Mouse (Mus musculus) MEL (cell line): ENCODE results near the gene Mecom. TPM values are rescaled to one million over a fixed set of nuclear protein-coding genes. Genes with fewer than 3 reads are reported as not detected.

Experiments used
- DNase-seq: peaks from one replicate; pipeline ENCODE4 v3.0.0; 2011; ENCODE audit warnings: low read depth, low spot score
- H3K27ac ChIP-seq: 2 replicates; pipeline ENCODE4 v1.5.1; 2012; ENCODE audit warnings: low read depth, mild to moderate bottlenecking, control low read depth, low read length, moderate library complexity; ENCODE audit not compliant: control insufficient read depth
- H3K27me3 ChIP-seq, 2 experiments: fragments of 150-350 bp in 1 of 2; sonication (generic) in 1 of 2; 2 replicates each; pipeline ENCODE4 v1.6.1; 2012; ENCODE audit warnings: low read length in 2 of 2, mild to moderate bottlenecking in 2 of 2, improper control_type of control experiment in 1 of 2, moderate library complexity in 1 of 2; ENCODE audit not compliant: insufficient read depth in 2 of 2, control insufficient read depth in 1 of 2
- H3K36me3 ChIP-seq, 2 experiments: 2 replicates each; pipeline ENCODE4 v1.6.1; 2012 to 2014; ENCODE audit warnings: low read length in 2 of 2, improper control_type of control experiment in 1 of 2, inconsistent platforms in 1 of 2, mild to moderate bottlenecking in 1 of 2; ENCODE audit not compliant: insufficient read depth in 2 of 2, control insufficient read depth in 1 of 2
- H3K4me1 ChIP-seq, 2 experiments: fragments of 150-350 bp in 1 of 2; sonication (generic) in 1 of 2; 2 replicates each; pipeline ENCODE4 v1.6.1; 2012; ENCODE audit warnings: low read length in 2 of 2, improper control_type of control experiment in 1 of 2, mild to moderate bottlenecking in 1 of 2; ENCODE audit not compliant: insufficient read depth in 2 of 2, control insufficient read depth in 1 of 2
- H3K4me3 ChIP-seq, 2 experiments: fragments of 150-350 bp in 1 of 2; sonication (generic) in 1 of 2; 2 replicates each; pipeline ENCODE4 v1.5.1; 2012; ENCODE audit warnings: low read depth in 2 of 2, low read length in 2 of 2, mild to moderate bottlenecking in 2 of 2, moderate library complexity in 2 of 2, control low read depth in 1 of 2, improper control_type of control experiment in 1 of 2; ENCODE audit not compliant: control insufficient read depth in 1 of 2, insufficient read depth in 1 of 2
- H3K79me2 ChIP-seq: 2 replicates; pipeline ENCODE4 v1.6.1; 2012; ENCODE audit warnings: mild to moderate bottlenecking, low read length, moderate library complexity; ENCODE audit not compliant: control insufficient read depth, poor library complexity, insufficient read depth
- H3K9ac ChIP-seq: 2 replicates; pipeline ENCODE4 v1.6.1; 2012; ENCODE audit warnings: low read depth, mild to moderate bottlenecking, control low read depth, low read length, moderate library complexity; ENCODE audit not compliant: control insufficient read depth, poor library complexity, severe bottlenecking
- H3K9me3 ChIP-seq: fragments of 150-350 bp; sonication (generic); replicated peaks from 2 replicates; pipeline ENCODE4 v1.6.1; 2012; ENCODE audit warnings: mild to moderate bottlenecking, low read length, improper control_type of control experiment, moderate library complexity; ENCODE audit not compliant: insufficient read depth
- BHLHE40 ChIP-seq: IDR thresholded peaks from 2 replicates; pipeline ENCODE4 v1.6.1; 2012; ENCODE audit warnings: low read depth, mild to moderate bottlenecking, inconsistent platforms, low read length, improper control_type of control experiment, borderline replicate concordance
- CHD2 ChIP-seq: IDR thresholded peaks from 2 replicates; pipeline ENCODE4 v1.6.1; 2011; ENCODE audit warnings: low read length, improper control_type of control experiment
- CTCF ChIP-seq, 3 experiments: IDR thresholded peaks in 2 of 3; conservative IDR thresholded peaks in 1 of 3; 2 replicates each; pipeline ENCODE4 v1.5.1; 2011 to 2012; ENCODE audit warnings: low read length in 3 of 3, low read depth in 2 of 3, mild to moderate bottlenecking in 2 of 3, improper control_type of control experiment in 1 of 3, inconsistent platforms in 1 of 3, mixed read lengths in 1 of 3, moderate library complexity in 1 of 3; ENCODE audit not compliant: control insufficient read depth in 1 of 3, insufficient read depth in 1 of 3, poor library complexity in 1 of 3, severe bottlenecking in 1 of 3
- EP300 ChIP-seq, 2 experiments: IDR thresholded peaks; 2 replicates each; pipeline ENCODE4 v1.6.1; 2011; ENCODE audit warnings: improper control_type of control experiment in 2 of 2, low read length in 2 of 2, low read depth in 1 of 2, mild to moderate bottlenecking in 1 of 2
- ETS1 ChIP-seq: IDR thresholded peaks from 2 replicates; pipeline ENCODE4 v1.6.1; 2012; ENCODE audit warnings: low read depth, mild to moderate bottlenecking, inconsistent platforms, low read length, improper control_type of control experiment, moderate library complexity
- GABPA ChIP-seq: IDR thresholded peaks from 2 replicates; pipeline ENCODE4 v1.6.1; 2012; ENCODE audit warnings: low read depth, mild to moderate bottlenecking, inconsistent platforms, low read length, improper control_type of control experiment, moderate library complexity
- KAT2A ChIP-seq: conservative IDR thresholded peaks from 2 replicates; pipeline ENCODE4 v1.6.1; 2012; ENCODE audit warnings: low read depth, low read length, improper control_type of control experiment, inconsistent platforms
- MAZ ChIP-seq: IDR thresholded peaks from 2 replicates; pipeline ENCODE4 v1.6.1; 2012; ENCODE audit warnings: low read depth, mild to moderate bottlenecking, inconsistent platforms, low read length, improper control_type of control experiment
- MEF2A ChIP-seq: IDR thresholded peaks from 2 replicates; pipeline ENCODE4 v1.6.1; 2014; ENCODE audit warnings: low read depth, mild to moderate bottlenecking, inconsistent platforms, low read length, improper control_type of control experiment; ENCODE audit not compliant: poor library complexity, insufficient replicate concordance, severe bottlenecking; ENCODE audit errors: extremely low read depth
- MYB ChIP-seq: IDR thresholded peaks from 2 replicates; pipeline ENCODE4 v1.6.1; 2011; ENCODE audit warnings: mild to moderate bottlenecking, low read depth, low read length, improper control_type of control experiment
- MYC ChIP-seq: IDR thresholded peaks from 2 replicates; pipeline ENCODE4 v1.6.1; 2011; ENCODE audit warnings: low read depth, mild to moderate bottlenecking, low read length, improper control_type of control experiment, moderate library complexity
- NELFE ChIP-seq: IDR thresholded peaks from 2 replicates; pipeline ENCODE4 v1.6.1; 2011; ENCODE audit warnings: low read depth, low read length, improper control_type of control experiment
- NRF1 ChIP-seq: IDR thresholded peaks from 2 replicates; pipeline ENCODE4 v1.6.1; 2014; ENCODE audit warnings: low read depth, mild to moderate bottlenecking, inconsistent platforms, low read length, improper control_type of control experiment, moderate library complexity; ENCODE audit not compliant: poor library complexity, insufficient read depth, severe bottlenecking
- POLR2AphosphoS5 ChIP-seq: IDR thresholded peaks from 2 replicates; pipeline ENCODE4 v1.6.1; 2012; ENCODE audit warnings: low read depth, borderline replicate concordance, mild to moderate bottlenecking, inconsistent platforms, low read length, moderate library complexity, mixed read lengths
- RAD21 ChIP-seq: IDR thresholded peaks from 2 replicates; pipeline ENCODE4 v1.6.1; 2011; ENCODE audit warnings: mild to moderate bottlenecking, low read depth, low read length, improper control_type of control experiment
- TBP ChIP-seq: IDR thresholded peaks from 2 replicates; pipeline ENCODE4 v1.8.0; 2011; ENCODE audit warnings: low read depth, low read length, improper control_type of control experiment
- TCF12 ChIP-seq: IDR thresholded peaks from 2 replicates; pipeline ENCODE4 v1.6.1; 2014; ENCODE audit warnings: low read depth, mild to moderate bottlenecking, inconsistent platforms, low read length, improper control_type of control experiment, moderate library complexity
- UBTF ChIP-seq: IDR thresholded peaks from 2 replicates; pipeline ENCODE4 v1.6.1; 2012; ENCODE audit warnings: low read depth, mild to moderate bottlenecking, inconsistent platforms, low read length, improper control_type of control experiment, moderate library complexity, borderline replicate concordance; ENCODE audit not compliant: insufficient read depth
- USF1 ChIP-seq: IDR thresholded peaks from 2 replicates; pipeline ENCODE4 v1.6.1; 2014; ENCODE audit warnings: low read depth, mild to moderate bottlenecking, inconsistent platforms, low read length, improper control_type of control experiment, moderate library complexity
- USF2 ChIP-seq, 2 experiments: IDR thresholded peaks; 2 replicates each; pipeline ENCODE4 v1.6.1; 2011 to 2012; ENCODE audit warnings: improper control_type of control experiment in 2 of 2, low read length in 2 of 2, borderline replicate concordance in 1 of 2, inconsistent platforms in 1 of 2, low read depth in 1 of 2, mild to moderate bottlenecking in 1 of 2; ENCODE audit not compliant: insufficient read depth in 1 of 2
- ZNF384 ChIP-seq: IDR thresholded peaks from 2 replicates; pipeline ENCODE4 v1.6.1; 2012; ENCODE audit warnings: low read depth, mild to moderate bottlenecking, inconsistent platforms, low read length, improper control_type of control experiment
- polyA plus RNA-seq, 2 experiments: library from polyadenylated mRNA; stranded (reverse) in 1 of 2; unstranded in 1 of 2; fragments of >175 nt in 1 of 2; fragments of >200 nt in 1 of 2; gene quantifications; 2 replicates each; pipeline versions ENCODE4 v1.2.1 to v1.2.4; 2012; ENCODE audit warnings: low replicate concordance in 2 of 2, low read depth in 1 of 2; ENCODE audit not compliant: insufficient read length in 2 of 2, insufficient read depth in 1 of 2, missing spikeins in 1 of 2
- total RNA-seq: library from RNA; depleted of rRNA; stranded (reverse); fragments of 300-350 nt; gene quantifications from 2 replicates; pipeline ENCODE4 v1.2.3, GENCODE M21; 2012

The Mecom gene
- total and polyA plus RNA-seq, 3 experiments: 0.04 TPM; not detected in 2

DNA sequence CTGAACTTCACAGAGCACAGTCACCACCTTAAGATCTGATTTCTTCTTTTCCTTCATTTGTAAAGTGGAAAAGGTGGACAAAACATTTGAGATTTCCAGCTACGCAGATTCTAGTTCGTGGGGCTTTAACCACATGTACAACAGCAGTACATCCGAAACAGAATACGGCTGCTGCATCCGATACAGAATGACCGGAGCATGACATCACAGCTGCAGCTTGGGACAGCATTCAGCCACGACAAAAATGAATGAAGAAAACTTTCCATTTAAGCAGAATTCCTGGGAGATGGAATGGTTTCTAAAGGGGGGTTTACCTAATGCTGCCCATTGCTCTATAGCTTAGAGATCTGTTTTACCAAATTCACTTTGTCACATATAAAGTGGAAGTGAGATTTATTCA lies 583.9 kb downstream of the Mecom start:
- Histone ChIP-seq H3K27ac (no peak overlapping the region), H3K27me3 (no peaks in the 10 kb centered on the region), H3K4me3 (no peak overlapping the region), H3K36me3 (no peaks in the 10 kb centered on the region), H3K79me2 (no peaks in the 10 kb centered on the region), H3K4me1 (no peaks in the 10 kb centered on the region; a peak in 1 of 4 replicates), H3K9ac (no peak overlapping the region), H3K9me3 (no peaks in the 10 kb centered on the region)
- no peak for DNase-seq
- TF ChIP-seq NRF1: no peak
- no peak for TF ChIP-seq UBTF
- TF ChIP-seq GABPA: no peak
- no peak for TF ChIP-seq MYC
- no peak for TF ChIP-seq USF2 (IDR thresholded peaks at IDR 0.05; ENCODE audit: borderline replicate concordance in 1 of 2, insufficient read depth in 1 of 2, low read depth in 1 of 2, low read length in 2 of 2)
- TF ChIP-seq ETS1: no peak
- TF ChIP-seq RAD21: no peak
- TF ChIP-seq NELFE: no peak
- TF ChIP-seq MEF2A: no peak
- no peak for TF ChIP-seq BHLHE40
- TF ChIP-seq TBP: no peak
- TF ChIP-seq POLR2AphosphoS5: no peak
- no peak for TF ChIP-seq TCF12
- TF ChIP-seq MAZ: no peak
- no peak for TF ChIP-seq USF1
- no peak for TF ChIP-seq KAT2A
- TF ChIP-seq, all 39 proteins: peak for 0

DNA sequence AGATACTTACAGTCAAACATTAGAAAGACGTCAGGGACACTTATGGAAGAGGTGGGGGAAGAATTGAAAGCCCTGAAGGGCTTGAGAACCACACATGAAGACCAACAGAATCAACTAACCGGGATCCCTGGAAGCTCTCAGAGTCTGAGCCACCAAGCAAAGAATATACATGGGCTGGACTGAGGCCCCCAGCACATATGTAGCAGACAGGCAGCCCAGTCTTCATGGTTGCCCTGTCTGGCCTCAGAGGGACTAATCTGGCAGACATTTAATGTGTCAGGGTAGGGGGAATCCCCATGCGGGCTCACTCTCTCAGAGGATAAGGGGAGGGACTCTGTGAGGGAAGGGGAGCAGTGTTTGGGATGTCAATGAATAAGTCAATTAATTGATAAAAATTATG lies 584.4 kb downstream of the Mecom start:
- Histone ChIP-seq H3K27ac (no peak overlapping the region), H3K27me3 (no peaks in the 10 kb centered on the region), H3K79me2 (no peaks in the 10 kb centered on the region), H3K36me3 (no peaks in the 10 kb centered on the region), H3K4me1 (no peaks in the 10 kb centered on the region; a peak in 1 of 4 replicates), H3K9me3 (no peaks in the 10 kb centered on the region), H3K9ac (no peak overlapping the region), H3K4me3 (no peak overlapping the region)
- no peak for TF ChIP-seq ZNF384
- TF ChIP-seq ETS1: no peak
- no peak for TF ChIP-seq CTCF (IDR thresholded peaks at IDR 0.05 in 2 of 3, conservative IDR thresholded peaks at IDR 0.05 in 1 of 3; ENCODE audit: control insufficient read depth in 1 of 3, insufficient read depth in 1 of 3, low read depth in 2 of 3, low read length in 3 of 3, poor library complexity in 1 of 3, severe bottlenecking in 1 of 3)
- no peak for TF ChIP-seq USF1
- TF ChIP-seq KAT2A: no peak
- TF ChIP-seq GABPA: no peak
- TF ChIP-seq NRF1: no peak
- no peak for TF ChIP-seq CHD2
- TF ChIP-seq EP300 (IDR thresholded peaks at IDR 0.05; ENCODE audit: low read depth in 1 of 2, low read length in 2 of 2): no peak
- no peak for TF ChIP-seq MYB
- TF ChIP-seq USF2 (IDR thresholded peaks at IDR 0.05; ENCODE audit: borderline replicate concordance in 1 of 2, insufficient read depth in 1 of 2, low read depth in 1 of 2, low read length in 2 of 2): no peak
- no peak for DNase-seq
